Mouse (Mus musculus) midbrain, postnatal 0 days (tissue): Measurements from ENCODE around the gene Gla. TPM values are rescaled to one million over a fixed set of nuclear protein-coding genes. Genes with fewer than 3 reads are reported as not detected.
"Not testable (repeated sequence)": the region's sequence is repeated elsewhere in the genome, so short reads cannot be mapped to it uniquely, and the experiment has no call there.

Source experiments
- ATAC-seq: fragments of 200-750 bp; cut with Nextera tagmentation; 2 replicates; pipeline ENCODE4 v1.8.0; 2017; ENCODE audit warnings: moderate number of reproducible peaks, mild to moderate bottlenecking, moderate TSS enrichment, moderate library complexity; ENCODE audit not compliant: low FRiP score
- DNase-seq: peaks from one replicate; pipeline ENCODE4 v3.0.0-alpha.2; 2015; ENCODE audit warnings: low spot score
- H3K27ac ChIP-seq: fragments of 300-500 bp; sonication (generic); 2 replicates; pipeline ENCODE4 v1.5.1; 2014; ENCODE audit warnings: low read depth, mild to moderate bottlenecking, low read length, mixed read lengths
- H3K27me3 ChIP-seq: fragments of 300-500 bp; sonication (generic); 2 replicates; pipeline ENCODE4 v1.6.1; 2014; ENCODE audit warnings: low read length, control low read depth, mixed read lengths; ENCODE audit not compliant: insufficient read depth
- H3K36me3 ChIP-seq: fragments of 300-500 bp; sonication (generic); 2 replicates; pipeline ENCODE4 v1.6.1; 2014; ENCODE audit warnings: low read length, control low read depth, mixed read lengths; ENCODE audit not compliant: insufficient read depth
- H3K4me1 ChIP-seq: fragments of 300-500 bp; sonication (generic); 2 replicates; pipeline ENCODE4 v1.6.1; 2014; ENCODE audit warnings: mild to moderate bottlenecking, control low read depth, antibody characterized with exemption, low read length, mixed read lengths; ENCODE audit not compliant: insufficient read depth
- H3K4me2 ChIP-seq: fragments of 300-500 bp; sonication (generic); 2 replicates; pipeline ENCODE4 v1.6.1; 2014; ENCODE audit warnings: low read depth, mild to moderate bottlenecking, low read length, mixed read lengths; ENCODE audit not compliant: poor library complexity, severe bottlenecking
- H3K4me3 ChIP-seq: fragments of 300-500 bp; sonication (generic); 2 replicates; pipeline ENCODE4 v1.5.1; 2014; ENCODE audit warnings: low read depth, mild to moderate bottlenecking, low read length, moderate library complexity
- H3K9ac ChIP-seq: fragments of 300-500 bp; sonication (generic); replicated peaks from 2 replicates; pipeline ENCODE4 v1.6.1; 2014; ENCODE audit warnings: mild to moderate bottlenecking, low read length, moderate library complexity, mixed read lengths; ENCODE audit not compliant: poor library complexity, severe bottlenecking
- H3K9me3 ChIP-seq: fragments of 300-500 bp; sonication (generic); 2 replicates; pipeline ENCODE4 v1.6.1; 2016; ENCODE audit warnings: low read length, control low read depth
- CTCF ChIP-seq: IDR thresholded peaks from 2 replicates; pipeline ENCODE4 v1.5.1; 2016; ENCODE audit warnings: antibody characterized with exemption, mild to moderate bottlenecking
- WGBS: fragments of 180-500 bp; shearing (Covaris S2); extraction: QIAGEN DNeasy Blood & Tissue Kit; methylation state at CpG from one replicate; pipeline ENCODE4 v1.1.7; 2014; 5-methylcytosine and 5-hydroxymethylcytosine counted together
- polyA plus RNA-seq: library from polyadenylated mRNA; unstranded; fragments of >200 nt; fragmentation: Nextera tagmentation; extraction: Ambion mirVana; gene quantifications from 2 replicates; pipeline ENCODE4 v1.2.1, GENCODE M21; 2015
- total RNA-seq: library from RNA; depleted of rRNA; stranded (reverse); fragments of >200 nt; gene quantifications from 2 replicates; pipeline ENCODE4 v1.2.3, GENCODE M21; 2014; rRNA removed

The Gla gene
- total and polyA plus RNA-seq, 2 experiments from 2014 or later: 5.0 to 5.1 TPM

- 18% methylated on average over 6 of the region's 6 CpGs for WGBS
Measured at GRCm38 (mm10) chrX:134541955-134542308, 59.0 kb downstream of the Gla start.

GRCm38 (mm10) chrX:134541145-134541954 lies 59.6 kb downstream of the Gla start, which contains the start of gene Timm8a1:
Timm8a1 (minus strand) TSS chrX:134541865.
- DNase-seq (peak; percentile 31), ATAC-seq (peak; percentile 91)
- no peak for TF ChIP-seq CTCF
- Histone ChIP-seq H3K27ac (0 out of 2 replicates have a peak within 1 kb of the TSS, but pooled peaks have one; percentile 18), H3K27me3 (no peaks in the 10 kb centered on the region), H3K4me2 (peak within 1 kb of the TSS; percentile 49), H3K4me3 (peak within 1 kb of the TSS; percentile 46), H3K9me3 (no peaks in the 10 kb centered on the region), H3K9ac (peak within 1 kb of the TSS; percentile 54), H3K4me1 (no peaks in the 10 kb centered on the region), H3K36me3 (no peaks in the 10 kb centered on the region)
- 21% methylated on average over 34 of the region's 61 CpGs for WGBS

More at GRCm38 (mm10) chrX:134541955-134542308, 59.0 kb downstream of the Gla start:
- ATAC-seq: 0 out of 2 replicates have a peak, but pooled peaks have one; percentile 1
- peak overlapping the region; percentile 47 for H3K4me2 ChIP-seq
- no peak for DNase-seq
- H3K4me3 ChIP-seq: peak overlapping the region; percentile 46
- TF ChIP-seq CTCF: no peak
- peak overlapping the region; percentile 54; the same call in 1 of the 2 replicates for H3K9ac ChIP-seq
- no peaks in the 10 kb centered on the region for H3K27me3 ChIP-seq
- no peaks in the 10 kb centered on the region for H3K36me3 ChIP-seq
- 0 out of 2 replicates have a peak overlapping the region, but pooled peaks have one; percentile 18 for H3K27ac ChIP-seq
- H3K9me3 ChIP-seq: no peaks in the 10 kb centered on the region
- H3K4me1 ChIP-seq: no peaks in the 10 kb centered on the region

DNA sequence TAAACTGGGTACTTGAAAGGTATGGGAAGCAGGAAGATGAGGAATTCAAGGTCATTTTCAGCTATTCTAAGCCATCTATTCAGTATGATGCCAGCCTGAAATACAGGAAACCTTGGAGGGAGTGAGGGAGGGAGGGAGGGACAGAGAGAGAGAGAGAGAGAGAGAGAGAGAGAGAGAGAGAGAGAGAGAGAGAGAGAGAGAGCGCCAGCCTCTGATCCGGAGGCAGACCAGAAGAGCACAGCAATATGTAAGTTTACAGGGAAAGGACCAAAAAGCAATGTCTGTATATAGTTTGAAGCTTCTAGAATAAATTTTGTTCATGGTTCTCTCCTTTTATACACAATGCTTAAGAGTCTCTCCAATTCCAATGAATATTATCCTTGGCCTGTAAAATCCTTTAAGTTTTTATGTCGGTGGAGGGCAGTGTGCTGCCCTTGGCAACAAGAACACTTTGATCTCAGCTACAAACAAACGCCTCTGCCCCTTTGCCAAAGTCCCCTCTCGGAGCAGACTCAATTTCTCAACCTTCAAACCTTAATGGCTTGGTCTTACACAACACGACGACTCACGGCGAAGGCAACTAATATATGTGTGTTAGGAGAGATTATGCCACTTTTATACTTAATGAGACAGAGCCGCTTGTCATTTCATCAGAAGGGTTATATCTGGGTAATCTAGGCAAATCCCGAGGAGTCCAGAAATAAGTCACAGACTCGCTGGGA lies 60.4 kb downstream of the Gla start:
- Histone ChIP-seq H3K9me3 (no peaks in the 10 kb centered on the region), H3K27me3 (no peaks in the 10 kb centered on the region), H3K9ac (peak overlapping the region; percentile 51; the same call in 1 of the 2 replicates), H3K4me2 (peak overlapping the region; percentile 49), H3K36me3 (no peaks in the 10 kb centered on the region), H3K27ac (no peak overlapping the region), H3K4me3 (peak overlapping the region; percentile 46), H3K4me1 (no peaks in the 10 kb centered on the region)
- 20% methylated on average over 11 of the region's 12 CpGs for WGBS
- ATAC-seq (0 out of 2 replicates have a peak, but pooled peaks have one; percentile 8), DNase-seq (peak; percentile 27)
- peak; percentile 23; the same call in 1 of the 2 replicates for TF ChIP-seq CTCF

- not testable (repeated sequence) for H3K4me2 ChIP-seq, H3K27me3 ChIP-seq, H3K9ac ChIP-seq, H3K4me3 ChIP-seq, H3K27ac ChIP-seq, ATAC-seq, DNase-seq, H3K36me3 ChIP-seq, H3K4me1 ChIP-seq, H3K9me3 ChIP-seq
- peak; percentile 27 for TF ChIP-seq CTCF
- WGBS: 89% methylated on average over 10 of the region's 10 CpGs
Measured at GRCm38 (mm10) chrX:134539795-134540194, 61.1 kb downstream of the Gla start.

Other genes starting within 250 kb of the Gla start
- 37.2 and 38.3 TPM in 2 replicates for gene Drp2, start 196.6 kb downstream of the Gla start, total RNA-seq
- gene Drp2, start 196.6 kb downstream of the Gla start, polyA plus RNA-seq: 8.3 and 9.5 TPM in 2 replicates
- gene Taf7l, start 124.6 kb downstream of the Gla start, total RNA-seq: not detected in 2 replicates
- gene Taf7l, start 124.6 kb downstream of the Gla start, polyA plus RNA-seq: 0.09 and 0.23 TPM in 2 replicates
- gene Timm8a1, start 59.3 kb downstream of the Gla start, total RNA-seq: 5.3 and 11.7 TPM in 2 replicates
- 35.2 and 37.4 TPM in 2 replicates for gene Timm8a1, start 59.3 kb downstream of the Gla start, polyA plus RNA-seq
- gene Btk, start 17.6 kb downstream of the Gla start, total RNA-seq: 0.27 and 0.52 TPM in 2 replicates
- 0.48 and 0.56 TPM in 2 replicates for gene Btk, start 17.6 kb downstream of the Gla start, polyA plus RNA-seq
- 299 and 311 TPM in 2 replicates for gene Rpl36a, start 15.5 kb downstream of the Gla start, total RNA-seq
- gene Rpl36a, start 15.5 kb downstream of the Gla start, polyA plus RNA-seq: 156 and 169 TPM in 2 replicates
- 42.4 and 48.6 TPM in 2 replicates for gene Hnrnph2, start 54 bp upstream of the Gla start, total RNA-seq
- 109 and 116 TPM in 2 replicates for gene Hnrnph2, start 54 bp upstream of the Gla start, polyA plus RNA-seq
- 15.0 and 21.4 TPM in 2 replicates for gene Armcx4, start 85.4 kb upstream of the Gla start, total RNA-seq
- gene Armcx4, start 85.4 kb upstream of the Gla start, polyA plus RNA-seq: 4.5 and 6.0 TPM in 2 replicates
- gene Armcx1, start 116.8 kb upstream of the Gla start, total RNA-seq: 41.0 and 70.2 TPM in 2 replicates
- 58.9 and 62.5 TPM in 2 replicates for gene Armcx1, start 116.8 kb upstream of the Gla start, polyA plus RNA-seq
- 40.0 and 40.1 TPM in 2 replicates for gene Armcx6, start 150.3 kb upstream of the Gla start, total RNA-seq
- gene Armcx6, start 150.3 kb upstream of the Gla start, polyA plus RNA-seq: 49.0 and 51.4 TPM in 2 replicates
- gene Armcx3, start 155.5 kb upstream of the Gla start, total RNA-seq: 49.4 and 72.0 TPM in 2 replicates
- gene Armcx3, start 155.5 kb upstream of the Gla start, polyA plus RNA-seq: 75.0 and 75.2 TPM in 2 replicates
- gene Armcx2, start 208.1 kb upstream of the Gla start, total RNA-seq: 114 and 129 TPM in 2 replicates
- gene Armcx2, start 208.1 kb upstream of the Gla start, polyA plus RNA-seq: 85.4 and 88.1 TPM in 2 replicates